Mouse (Mus musculus) erythroblast, embryonic 14.5 days (primary cell): ENCODE results near the gene Usp28. TPM values are rescaled to one million over a fixed set of nuclear protein-coding genes. Genes with fewer than 3 reads are reported as not detected.
A peak's percentile ranks its signal among the peaks of the same experiment; 100 is the strongest.

Experiments
- H3K27me3 ChIP-seq: 2 replicates; pipeline ENCODE4 v1.6.1; 2012; ENCODE audit warnings: inconsistent platforms; ENCODE audit not compliant: control insufficient read depth
- H3K36me3 ChIP-seq: 2 replicates; pipeline ENCODE4 v1.6.1; 2012; ENCODE audit warnings: mild to moderate bottlenecking, inconsistent platforms; ENCODE audit not compliant: control insufficient read depth
- H3K4me1 ChIP-seq: 2 replicates; pipeline ENCODE4 v1.6.1; 2012; ENCODE audit warnings: inconsistent platforms; ENCODE audit not compliant: control insufficient read depth
- H3K4me3 ChIP-seq: replicated peaks from 2 replicates; pipeline ENCODE3; 2012; ENCODE audit warnings: moderate library complexity, mild to moderate bottlenecking, inconsistent platforms
- H3K9me3 ChIP-seq: 2 replicates; pipeline ENCODE4 v1.6.1; 2012; ENCODE audit warnings: low read length, inconsistent platforms, mixed read lengths; ENCODE audit not compliant: control insufficient read depth
- GATA1 ChIP-seq: IDR thresholded peaks from 2 replicates; pipeline ENCODE4 v1.6.1; 2012; ENCODE audit warnings: low read length, inconsistent platforms, mixed read lengths
- TAL1 ChIP-seq: IDR thresholded peaks from 3 replicates; pipeline ENCODE4 v1.6.1; 2012; ENCODE audit warnings: low read length, inconsistent platforms, mixed read lengths
- polyA plus RNA-seq: library from polyadenylated mRNA; stranded (reverse); fragments of >175 nt; gene quantifications from 2 replicates; pipeline ENCODE4 v1.2.3, GENCODE M21; 2012

The Usp28 gene
- polyA plus RNA-seq, result 0.02 and 0.10 TPM in 2 replicates

DNA sequence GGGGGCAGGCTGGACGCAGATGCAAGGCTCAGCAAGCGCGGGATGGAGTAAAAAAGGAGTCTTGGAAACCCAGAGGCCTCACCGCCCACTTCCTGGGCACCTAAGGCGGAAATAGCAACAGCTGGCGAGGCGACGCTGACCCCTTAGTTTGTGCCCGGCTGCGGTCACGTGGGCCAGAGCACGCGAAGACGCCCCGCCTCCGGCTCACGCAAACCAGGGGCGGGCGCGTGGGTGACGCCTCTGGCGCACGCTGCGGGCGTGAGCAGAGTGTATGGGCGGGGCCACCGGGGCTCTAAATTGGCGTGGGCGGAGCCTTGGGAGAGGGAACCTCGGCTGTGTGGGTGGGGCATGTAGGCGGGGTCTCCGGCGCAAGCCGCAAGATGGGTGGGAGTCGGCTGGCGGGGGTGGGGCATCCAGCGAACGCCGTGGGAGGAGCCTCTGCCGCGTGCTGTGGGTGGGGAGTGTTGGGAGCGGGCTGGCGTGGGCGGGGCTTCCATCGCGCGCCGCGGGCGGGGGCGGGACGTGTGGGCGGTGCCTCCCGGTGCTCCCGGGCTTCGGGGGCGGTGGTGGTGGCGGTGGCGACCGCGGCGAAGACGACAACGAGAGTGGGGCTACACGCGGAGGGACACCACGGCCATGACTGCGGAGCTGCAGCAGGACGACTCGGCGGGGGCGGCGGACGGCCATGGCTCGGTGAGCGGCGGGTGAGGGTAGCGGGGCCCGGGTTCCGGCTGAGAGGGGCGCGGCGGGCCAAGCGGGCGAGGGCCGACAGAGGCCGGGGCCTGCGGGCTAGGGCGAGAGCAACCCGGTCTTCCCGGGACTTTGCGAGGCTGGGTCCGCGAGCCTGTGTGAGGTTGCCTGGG lies at the start of gene Usp28:
TSS of gene Usp28 (plus strand) at position 531 of the 863 bp plus-strand sequence.
- no peaks in the 10 kb centered on the region for H3K36me3 ChIP-seq
- H3K27me3 ChIP-seq, result peaks cover 5% of the 10 kb centered on the region
- H3K4me3 ChIP-seq, result peak within 1 kb of the TSS; percentile 91
- TF ChIP-seq TAL1 (no peak), GATA1 (no peak)
- peaks cover 43% of the 10 kb centered on the region for H3K4me1 ChIP-seq
- H3K9me3 ChIP-seq, result peaks cover 5% of the 10 kb centered on the region

DNA sequence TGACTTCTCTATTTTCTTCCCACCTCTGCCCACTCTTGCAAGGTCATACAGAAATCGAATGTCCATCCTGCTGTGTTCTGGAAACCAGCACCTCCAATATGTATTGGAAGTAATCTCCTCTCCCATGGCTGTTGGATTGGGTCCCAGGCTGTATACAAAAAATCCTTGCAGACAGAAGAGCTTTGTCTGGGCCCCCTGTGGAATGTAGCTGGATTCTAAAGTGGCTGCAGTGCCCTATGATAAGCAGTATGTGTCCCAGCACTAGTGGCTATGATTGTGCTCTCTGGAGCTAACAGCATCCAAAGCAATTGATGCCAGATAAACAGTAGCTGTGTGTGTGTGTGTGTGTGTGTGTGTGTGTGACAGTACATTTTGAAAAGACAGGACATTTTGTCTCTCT lies 42.8 kb upstream of the Usp28 start:
- H3K9me3 ChIP-seq, result no peaks in the 10 kb centered on the region
- TF ChIP-seq GATA1 (no peak), TAL1 (no peak)
- no peaks in the 10 kb centered on the region for H3K4me1 ChIP-seq
- H3K27me3 ChIP-seq, result no peaks in the 10 kb centered on the region
- no peaks in the 10 kb centered on the region for H3K36me3 ChIP-seq
- H3K4me3 ChIP-seq, result no peak overlapping the region

GRCm38 (mm10) chr9:48947565-48947964 lies 37.6 kb upstream of the Usp28 start:
- no peaks in the 10 kb centered on the region for H3K36me3 ChIP-seq
- TF ChIP-seq GATA1 (no peak), TAL1 (no peak)

DNA sequence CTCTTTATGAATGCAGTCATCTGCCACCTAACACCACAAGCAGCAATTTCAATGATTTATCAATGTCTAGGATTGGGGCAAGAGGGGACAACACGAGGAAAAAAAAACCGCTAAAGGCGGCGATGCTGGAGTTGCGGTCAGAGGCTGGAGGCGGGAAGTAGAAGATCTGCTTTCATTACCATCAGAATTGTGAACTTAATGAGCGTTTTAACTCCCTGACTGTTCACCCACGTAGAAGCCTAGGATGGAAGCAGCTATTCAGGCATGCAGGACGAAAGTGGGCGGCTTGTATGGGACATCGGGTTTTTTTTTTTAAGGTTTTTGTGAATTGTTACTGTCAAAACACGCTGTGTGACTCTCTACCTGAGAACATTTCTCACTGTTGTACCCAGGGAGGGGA lies 23.9 kb upstream of the Usp28 start:
- Histone ChIP-seq H3K4me3 (no peak overlapping the region), H3K4me1 (no peaks in the 10 kb centered on the region), H3K36me3 (no peaks in the 10 kb centered on the region), H3K9me3 (no peaks in the 10 kb centered on the region), H3K27me3 (peaks cover 33% of the 10 kb centered on the region)
- TF ChIP-seq GATA1 (no peak), TAL1 (no peak)

More at GRCm38 (mm10) chr9:48947565-48947964, 37.6 kb upstream of the Usp28 start:
- H3K4me3 ChIP-seq, result no peak overlapping the region
- H3K9me3 ChIP-seq, result no peaks in the 10 kb centered on the region
- no peaks in the 10 kb centered on the region for H3K27me3 ChIP-seq
- no peaks in the 10 kb centered on the region for H3K4me1 ChIP-seq

DNA sequence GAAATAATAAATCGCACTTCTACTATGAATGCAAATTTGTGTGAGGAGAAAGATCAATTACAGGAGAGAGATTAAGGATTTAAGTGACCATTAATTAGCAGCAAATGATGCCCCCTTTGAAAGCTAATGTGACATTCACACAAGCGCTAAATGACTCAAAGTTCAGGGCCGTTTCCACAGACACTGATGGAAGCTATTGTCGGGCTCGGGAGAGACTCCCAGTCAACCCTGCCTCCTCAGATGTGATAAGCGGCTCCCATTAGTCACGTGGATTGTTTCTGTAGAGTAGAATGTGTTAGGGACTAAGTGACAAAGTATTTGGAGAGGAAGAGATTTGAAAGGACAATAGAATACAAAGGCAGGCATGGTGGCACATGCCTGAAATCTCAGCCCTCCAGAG lies 23.0 kb upstream of the Usp28 start:
- peaks cover 33% of the 10 kb centered on the region for H3K27me3 ChIP-seq
- no peaks in the 10 kb centered on the region for H3K36me3 ChIP-seq
- no peak for TF ChIP-seq TAL1
- no peak for TF ChIP-seq GATA1
- H3K9me3 ChIP-seq, result no peaks in the 10 kb centered on the region
- no peaks in the 10 kb centered on the region for H3K4me1 ChIP-seq
- no peak overlapping the region for H3K4me3 ChIP-seq

DNA sequence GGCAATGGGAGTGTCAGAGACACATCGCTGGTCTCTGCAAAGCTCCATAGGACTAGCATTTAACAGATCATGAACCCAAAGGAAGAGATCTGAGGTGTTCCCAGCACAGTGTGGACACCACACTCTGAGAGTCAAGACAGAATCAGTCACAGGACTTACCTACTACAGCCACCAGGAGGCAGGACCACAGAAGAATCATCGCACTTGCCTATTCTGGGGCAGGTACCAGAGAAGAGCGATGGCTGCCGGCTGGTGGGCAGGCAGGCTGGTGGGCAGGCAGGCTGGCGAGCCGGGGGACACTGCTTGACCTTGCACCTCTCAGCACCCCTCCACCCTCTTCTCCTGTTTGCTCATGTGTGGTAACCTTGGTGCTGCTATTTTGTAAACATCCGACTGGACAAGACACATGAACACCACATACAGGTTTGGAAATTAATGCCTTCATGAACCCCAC lies 20.6 kb upstream of the Usp28 start, which contains the start of gene Htr3b:
TSS of gene Htr3b (minus strand) at position 404 of the 454 bp plus-strand sequence.
- H3K4me3 ChIP-seq, result no peak within 1 kb of the TSS
- H3K4me1 ChIP-seq, result no peaks in the 10 kb centered on the region
- no peak for TF ChIP-seq TAL1
- no peaks in the 10 kb centered on the region for H3K9me3 ChIP-seq
- H3K36me3 ChIP-seq, result no peaks in the 10 kb centered on the region
- H3K27me3 ChIP-seq, result peaks cover 33% of the 10 kb centered on the region

- Histone ChIP-seq H3K9me3 (no peaks in the 10 kb centered on the region), H3K36me3 (no peaks in the 10 kb centered on the region), H3K4me3 (no peak overlapping the region), H3K4me1 (no peaks in the 10 kb centered on the region), H3K27me3 (no peaks in the 10 kb centered on the region)
- TF ChIP-seq GATA1 (no peak), TAL1 (no peak)
Observed at GRCm38 (mm10) chr9:48972494-48972893, 12.7 kb upstream of the Usp28 start.

DNA sequence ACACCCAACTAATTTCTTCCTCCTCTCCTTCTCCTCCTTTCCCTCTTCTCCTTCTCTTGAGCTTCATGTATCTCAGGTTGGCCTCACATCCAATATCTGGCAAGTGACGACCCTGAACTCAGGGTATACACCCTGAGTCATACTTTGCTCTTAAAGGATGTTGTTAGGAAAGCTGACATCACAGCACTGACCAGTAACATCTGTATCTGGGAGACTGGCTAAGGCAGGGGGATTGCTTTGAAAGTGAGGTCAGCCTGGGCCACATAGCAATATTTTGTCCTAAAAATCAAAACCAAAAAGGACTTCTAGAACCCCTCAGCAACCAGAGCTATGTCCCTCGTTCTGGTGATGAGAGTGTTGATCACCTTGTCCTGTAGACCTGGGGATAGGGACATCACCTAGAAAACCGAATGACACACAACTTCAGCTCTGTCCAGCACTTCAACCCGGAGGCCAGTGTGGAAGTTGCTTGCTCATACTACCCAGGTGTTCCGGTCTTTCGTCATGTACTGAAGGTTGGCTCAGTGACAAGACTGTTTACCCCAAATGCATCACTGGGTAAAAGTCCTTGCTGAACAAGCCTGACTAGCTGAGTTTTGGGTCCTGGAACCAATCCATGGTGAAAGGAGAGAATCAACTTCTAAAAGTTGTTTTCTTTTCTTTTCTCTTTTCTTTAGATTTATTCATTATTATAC lies 8.4 kb upstream of the Usp28 start:
- Histone ChIP-seq H3K4me3 (no peak overlapping the region), H3K36me3 (no peaks in the 10 kb centered on the region), H3K9me3 (no peaks in the 10 kb centered on the region), H3K4me1 (peaks cover 10% of the 10 kb centered on the region), H3K27me3 (no peaks in the 10 kb centered on the region)
- TF ChIP-seq GATA1 (no peak), TAL1 (no peak)

DNA sequence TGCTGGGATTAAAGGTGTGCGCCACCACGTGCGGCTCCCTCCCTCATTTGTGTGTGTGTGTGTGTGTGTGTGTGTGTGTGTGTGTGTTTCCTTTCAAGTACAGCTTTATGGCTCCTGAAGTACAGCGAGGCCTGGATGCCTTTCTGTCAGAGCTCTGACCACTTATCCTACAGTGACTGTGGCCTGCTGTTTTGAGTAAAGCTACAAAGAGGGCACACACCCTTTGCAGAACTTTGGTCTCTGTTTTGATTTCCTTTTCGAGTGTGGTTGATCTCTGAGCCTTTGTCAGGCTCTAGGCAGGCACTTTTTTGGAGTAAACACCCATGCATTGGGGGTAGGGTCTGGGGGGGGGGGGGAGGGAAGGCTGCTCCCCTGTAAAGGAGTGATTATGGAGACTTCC lies 4.8 kb upstream of the Usp28 start:
- TF ChIP-seq GATA1 (no peak), TAL1 (no peak)
- Histone ChIP-seq H3K4me1 (peaks cover 27% of the 10 kb centered on the region), H3K27me3 (no peaks in the 10 kb centered on the region), H3K9me3 (peaks cover 5% of the 10 kb centered on the region), H3K36me3 (no peaks in the 10 kb centered on the region), H3K4me3 (no peak overlapping the region)
